ENCODE assay signal across 12 mouse cellular contexts in genomic region chr17:10086132-10086531, GRCm38 (mm10).
DNase-seq lines count a peak whose midpoint lies in the region; ATAC-seq and TF ChIP-seq lines count a peak whose summit lies in the region.
"Had no signal": no experiment of that assay in that cellular context is flagged by ENCODE, and none has a peak within 500 bp of the region (broad histone marks: within the 10 kb centered on the region; RNA-seq: fewer than 3 reads in every experiment).

No protein-coding gene starts in this region.

- no peak overlapping the region for H3K9ac ChIP-seq in heart, embryonic 11.5 days (ENCODE audit: low read depth, low read length)
- H3K9ac ChIP-seq in liver, adult 2 months (ENCODE audit: low read depth, low read length) = no peak overlapping the region
- H3K9ac ChIP-seq: embryonic facial prominence, embryonic 12.5 days; liver, embryonic 14.5 days had no signal

- H3K4me2 ChIP-seq in heart, embryonic 11.5 days = no peak overlapping the region
- H3K4me2 ChIP-seq: embryonic facial prominence, embryonic 12.5 days had no signal

- peak; percentile 30 to 41 for DNase-seq in heart, adult 9 months (ENCODE audit: low spot score in 2 of 2)
- DNase-seq in liver, adult 2 months (ENCODE audit: extremely low read depth, low read depth, low spot score) = peak; percentile 39
- DNase-seq in liver = no peak
- peak; percentile 46 for DNase-seq in heart, postnatal 4 days
- DNase-seq in lung, postnatal 25 days (ENCODE audit: low spot score) = peak; percentile 61
- DNase-seq in cerebellum, postnatal 4 days (ENCODE audit: low spot score in 2 of 2) = no peak
- DNase-seq: cerebellum, adult 18-20 months; thymus, postnatal 36 days had no signal

- no peak overlapping the region for H3K4me3 ChIP-seq in heart, embryonic 11.5 days (ENCODE audit: low read depth, low read length)
- H3K4me3 ChIP-seq in liver, adult 2 months (ENCODE audit: insufficient read depth, low read depth, low read length) = no peak overlapping the region
- H3K4me3 ChIP-seq: embryonic facial prominence, embryonic 12.5 days had no signal

- no peaks in the 10 kb centered on the region for H3K27me3 ChIP-seq in heart, embryonic 11.5 days (ENCODE audit: control insufficient read depth, insufficient read depth, low read length)
- H3K27me3 ChIP-seq in liver, adult 2 months (ENCODE audit: control insufficient read depth, insufficient read depth, low read length) = no peaks in the 10 kb centered on the region
- H3K27me3 ChIP-seq: embryonic facial prominence, embryonic 12.5 days had no signal

- H3K79me2 ChIP-seq in liver, adult 2 months (ENCODE audit: control insufficient read depth, insufficient read depth, low read length) = no peaks in the 10 kb centered on the region

- H3K9me3 ChIP-seq in heart, embryonic 11.5 days (replicated peaks; ENCODE audit: control insufficient read depth, low read length) = no peaks in the 10 kb centered on the region
- H3K9me3 ChIP-seq: embryonic facial prominence, embryonic 12.5 days had no signal

- no peaks in the 10 kb centered on the region for H3K36me3 ChIP-seq in heart, embryonic 11.5 days (ENCODE audit: control insufficient read depth, insufficient read depth, low read length)
- H3K36me3 ChIP-seq in liver, adult 2 months (ENCODE audit: control insufficient read depth, insufficient read depth, low read length) = no peaks in the 10 kb centered on the region
- H3K36me3 ChIP-seq: embryonic facial prominence, embryonic 12.5 days had no signal

- H3K4me1 ChIP-seq in heart, embryonic 11.5 days (ENCODE audit: control insufficient read depth, insufficient read depth, low read length) = peaks cover 8% of the 10 kb centered on the region; the same call in 1 of the 2 replicates
- H3K4me1 ChIP-seq in liver, adult 2 months (ENCODE audit: control insufficient read depth, insufficient read depth, low read length) = peaks cover 2% of the 10 kb centered on the region; the same call in 1 of the 2 replicates
- H3K4me1 ChIP-seq: embryonic facial prominence, embryonic 12.5 days had no signal

- ATAC-seq in heart, embryonic 11.5 days (replicated peaks; ENCODE audit: insufficient number of reproducible peaks, low FRiP score, low TSS enrichment) = no peak
- no peak for ATAC-seq in monocyte, adult 5-6 weeks (replicated peaks; ENCODE audit: insufficient number of reproducible peaks, low FRiP score, low TSS enrichment, poor library complexity, severe bottlenecking)

- no peak for TF ChIP-seq CTCF in liver, adult 2 months (IDR thresholded peaks at IDR 0.05; ENCODE audit: low read depth, low read length)

- TF ChIP-seq POLR2A in liver, adult 2 months (IDR thresholded peaks at IDR 0.05; ENCODE audit: extremely low read depth, insufficient read depth, low read length) = no peak

- WGBS in heart, embryonic 11.5 days (ENCODE audit: insufficient replicate concordance) = 49% methylated on average over 2 of the region's 2 CpGs
- WGBS in liver, adult 2 months = 25% methylated on average over 2 of the region's 2 CpGs

- H3K27ac ChIP-seq in heart, embryonic 11.5 days (ENCODE audit: low read depth, low read length) = no peak overlapping the region
- no peak overlapping the region for H3K27ac ChIP-seq in liver, adult 2 months (replicated peaks; ENCODE audit: insufficient read depth, low read depth, low read length)
- H3K27ac ChIP-seq: embryonic facial prominence, embryonic 12.5 days; liver, embryonic 14.5 days had no signal

Comparison
In these comparisons a context has a peak if more than half of its experiments do, and no peak if none do; other contexts are left out.
1. DNase-seq: peak in heart, adult 9 months (2 of 2), liver, adult 2 months (single experiment), heart, postnatal 4 days (single experiment) and lung, postnatal 25 days (single experiment); none in liver (single experiment) and cerebellum, postnatal 4 days (0 of 2).